Mouse (Mus musculus) c-Kit-positive CD71-negative TER-119-negative erythroid progenitor cells, embryonic 14.5 days (primary cell): ENCODE measurements at regions not wholly inside any gene's neighbourhood (a gene's known extent, or its start where the extent isn't known, plus 50 kb on each side); places are given as distances from the start of the nearest gene placed in this dataset.

Experiments
- DNase-seq: peaks from one replicate; pipeline ENCODE4 v3.0.0-alpha.2; 2013; ENCODE audit warnings: low read depth

DNA sequence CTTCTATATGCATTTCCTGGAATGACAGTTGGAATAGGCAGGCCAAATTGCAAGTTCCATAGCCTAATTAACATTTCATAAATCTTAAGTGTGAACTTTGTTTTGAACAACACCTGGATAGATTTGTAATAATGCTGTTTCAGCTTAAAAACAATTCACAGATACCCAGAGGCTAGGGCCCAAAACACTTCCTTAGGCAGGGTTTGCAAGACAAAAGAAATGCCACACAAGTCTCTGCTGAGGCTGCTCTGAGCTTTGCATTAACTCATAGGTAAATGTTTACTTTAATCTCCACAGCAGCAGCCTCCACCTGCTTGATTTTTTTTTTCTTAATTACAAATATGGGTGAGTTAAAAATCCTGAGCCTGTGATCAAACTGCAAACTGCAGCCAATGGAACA is 118.4 kb downstream of the Gnat3 start:
- no peak for DNase-seq

DNA sequence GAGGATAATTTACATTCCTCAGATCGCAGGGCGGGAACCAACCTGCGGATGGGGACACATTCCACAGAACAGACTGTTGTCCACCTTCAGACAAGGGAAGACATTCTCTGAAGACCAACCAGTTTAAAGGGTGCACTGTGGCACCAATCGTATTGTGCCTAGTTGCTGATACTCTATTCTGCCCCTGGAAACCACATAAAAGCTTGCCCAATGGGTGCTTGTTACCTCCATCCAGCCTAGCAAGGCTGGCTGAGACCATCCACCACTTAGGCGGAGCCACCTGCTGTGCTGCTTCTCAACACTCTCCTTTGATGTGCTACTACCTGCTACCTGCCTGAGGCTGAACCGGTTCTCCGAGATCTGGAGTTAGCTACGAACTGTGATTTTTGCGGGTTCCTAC is 119.9 kb downstream of the Gnat3 start:
- DNase-seq: no peak

DNA sequence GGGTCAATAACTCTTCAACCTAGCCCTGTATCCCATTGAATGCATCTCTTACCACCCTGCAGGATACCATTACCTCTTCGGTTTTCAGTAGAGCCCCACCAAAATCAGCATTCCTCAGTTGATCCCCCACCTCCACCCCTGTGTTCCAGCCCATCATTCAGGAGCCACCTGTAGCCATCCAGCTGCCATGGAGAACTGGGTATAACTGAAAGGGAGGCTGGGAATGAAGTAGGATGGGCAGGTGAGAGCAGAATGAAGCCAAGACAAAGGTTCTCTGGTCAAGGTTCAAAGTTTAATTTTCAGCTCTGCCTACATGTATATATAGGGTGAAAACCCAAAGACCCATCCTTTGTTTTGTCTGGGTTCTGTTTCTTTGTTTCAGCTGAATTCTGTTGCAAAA is 121.4 kb downstream of the Gnat3 start:
- DNase-seq: no peak

DNA sequence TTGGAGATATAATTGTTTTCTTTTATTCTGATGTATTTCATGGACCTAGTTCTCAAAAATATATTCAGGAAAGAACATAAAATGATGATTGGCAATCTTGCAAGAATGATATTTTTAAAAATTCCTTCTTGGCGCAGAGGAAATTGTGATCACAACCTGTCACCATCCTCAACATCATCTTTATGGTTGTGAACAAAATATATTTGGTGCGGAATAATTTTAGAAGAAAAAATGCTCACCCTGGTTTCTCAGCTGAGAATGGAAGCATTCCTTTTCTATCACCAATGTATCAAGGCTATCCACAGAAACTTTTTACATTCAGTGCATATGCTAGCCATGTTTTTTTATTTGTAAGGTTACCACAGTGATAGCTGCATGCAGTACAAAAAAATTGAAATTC is 123.1 kb downstream of the Gnat3 start:
- DNase-seq: no peak

DNA sequence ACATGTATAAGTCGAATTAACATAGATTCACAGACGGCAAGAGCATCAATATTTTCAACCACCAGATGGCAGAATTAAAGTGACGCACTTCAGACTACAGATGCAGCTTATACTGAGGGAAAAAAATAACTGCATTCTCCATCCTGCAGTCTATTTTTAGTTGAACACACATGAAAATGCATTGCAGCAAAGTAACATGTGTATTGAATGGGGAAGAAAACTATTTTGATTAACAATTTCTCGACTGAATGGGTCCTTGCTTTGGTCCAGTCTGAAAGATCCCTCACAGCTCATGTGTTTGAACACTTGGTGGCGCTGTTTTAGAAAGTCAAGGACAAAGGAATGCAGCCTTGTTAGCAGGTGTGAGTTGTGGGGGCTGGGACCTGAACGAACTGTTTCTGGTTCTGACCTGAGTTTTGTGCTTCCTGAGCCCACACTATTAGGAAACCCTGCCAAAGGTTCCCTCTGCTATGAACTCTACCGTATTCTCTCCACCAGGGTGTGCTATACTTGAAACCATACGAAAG is 125.6 kb downstream of the Gnat3 start:
- peak; percentile 23 for DNase-seq

DNA sequence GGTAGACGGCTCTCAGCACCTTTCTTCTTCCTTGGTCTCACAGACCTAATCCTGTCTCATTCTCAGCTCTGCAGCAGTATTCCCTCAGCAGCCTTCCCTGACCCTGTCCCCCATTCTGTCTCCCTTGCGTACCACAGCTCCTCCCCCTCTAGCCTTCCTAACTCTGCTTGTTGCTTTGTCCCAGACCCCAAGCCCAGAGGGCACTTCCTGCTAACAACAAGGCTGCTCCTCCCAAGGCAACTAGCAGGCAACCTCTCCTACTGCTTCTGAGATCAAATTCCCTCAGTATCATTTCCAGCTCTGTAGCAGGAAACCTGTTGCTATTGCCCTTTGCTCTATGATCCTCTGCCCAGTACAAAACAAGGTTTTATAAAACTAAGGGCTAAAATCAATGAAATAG is 127.6 kb downstream of the Gnat3 start:
- no peak for DNase-seq

DNA sequence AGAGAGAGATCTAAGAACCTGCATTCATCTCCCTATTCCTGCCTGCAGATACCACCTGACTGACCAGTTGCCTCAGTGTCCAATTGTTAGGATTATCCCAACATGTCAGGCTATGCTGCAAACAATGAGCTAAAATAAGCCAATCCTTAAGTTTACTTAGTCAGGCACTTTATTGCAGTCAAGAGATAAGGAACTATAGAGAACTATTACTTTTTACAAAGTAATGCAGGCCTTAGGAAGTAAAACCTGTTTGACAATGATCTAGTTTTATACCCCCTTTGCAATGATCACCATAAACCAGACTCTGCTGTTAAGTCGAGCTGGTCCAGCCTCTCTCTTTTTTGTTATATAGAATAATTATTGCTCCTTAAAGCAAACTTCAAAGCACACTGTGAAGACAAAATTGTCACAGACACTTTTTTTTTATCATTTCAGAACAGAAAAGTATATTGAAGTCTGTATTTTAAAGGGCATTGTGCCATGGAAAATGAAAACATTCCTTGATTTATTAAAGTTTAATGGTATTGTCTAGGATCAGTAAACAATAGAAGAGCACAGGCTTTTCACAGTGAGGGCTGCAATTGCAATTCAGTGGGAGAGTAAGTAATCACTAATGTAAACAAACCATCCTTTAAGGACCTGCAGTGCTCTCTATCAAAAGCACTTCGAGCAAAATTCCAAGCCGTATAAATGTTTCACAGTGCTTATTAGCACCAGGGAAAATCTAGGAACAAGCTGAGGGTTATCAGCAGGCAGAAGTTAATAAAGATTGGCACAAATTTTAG is 152.7 kb downstream of the Gnat3 start:
- no peak for DNase-seq

DNA sequence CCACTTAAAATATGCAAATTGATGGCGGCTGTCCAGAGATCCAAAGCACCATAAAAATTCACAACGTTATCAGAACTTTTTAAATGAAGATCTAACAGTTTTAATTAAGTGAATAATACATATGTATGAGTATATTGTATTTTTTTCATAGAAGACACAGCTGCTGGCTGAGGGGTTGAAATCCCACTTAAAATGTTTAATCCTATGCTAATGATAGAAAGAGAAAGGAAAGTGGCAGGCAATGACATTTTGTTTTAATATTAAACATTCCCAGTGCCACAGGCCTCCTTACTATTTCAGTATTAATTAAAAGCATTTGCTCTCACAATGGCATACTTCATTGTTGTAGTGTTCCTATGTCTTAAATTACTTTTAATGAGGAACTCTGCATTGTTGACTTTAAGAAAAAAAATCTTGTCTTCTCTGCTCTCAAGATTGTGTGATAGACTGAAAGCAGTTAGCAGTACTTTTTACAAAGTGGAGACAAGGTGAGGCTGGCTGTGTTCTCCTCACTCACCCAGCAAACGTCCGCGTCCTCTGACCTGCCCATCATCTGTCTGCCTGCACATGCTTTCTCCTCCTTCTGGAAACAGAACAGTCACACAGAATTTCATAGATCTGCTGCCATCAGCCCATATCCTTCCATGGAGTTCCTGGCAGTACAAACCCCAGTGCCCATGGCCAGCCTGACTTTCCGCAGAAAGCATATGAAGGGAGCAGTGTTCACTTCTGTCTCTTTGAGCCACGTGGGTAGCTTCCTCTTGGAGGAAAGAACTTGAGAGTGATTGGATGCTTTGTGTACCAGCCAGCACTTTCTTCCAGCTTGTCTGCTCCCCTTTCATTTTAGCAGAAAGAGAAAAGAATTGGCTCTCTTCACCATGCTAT is 173.7 kb downstream of the Gnat3 start:
- no peak for DNase-seq

DNA sequence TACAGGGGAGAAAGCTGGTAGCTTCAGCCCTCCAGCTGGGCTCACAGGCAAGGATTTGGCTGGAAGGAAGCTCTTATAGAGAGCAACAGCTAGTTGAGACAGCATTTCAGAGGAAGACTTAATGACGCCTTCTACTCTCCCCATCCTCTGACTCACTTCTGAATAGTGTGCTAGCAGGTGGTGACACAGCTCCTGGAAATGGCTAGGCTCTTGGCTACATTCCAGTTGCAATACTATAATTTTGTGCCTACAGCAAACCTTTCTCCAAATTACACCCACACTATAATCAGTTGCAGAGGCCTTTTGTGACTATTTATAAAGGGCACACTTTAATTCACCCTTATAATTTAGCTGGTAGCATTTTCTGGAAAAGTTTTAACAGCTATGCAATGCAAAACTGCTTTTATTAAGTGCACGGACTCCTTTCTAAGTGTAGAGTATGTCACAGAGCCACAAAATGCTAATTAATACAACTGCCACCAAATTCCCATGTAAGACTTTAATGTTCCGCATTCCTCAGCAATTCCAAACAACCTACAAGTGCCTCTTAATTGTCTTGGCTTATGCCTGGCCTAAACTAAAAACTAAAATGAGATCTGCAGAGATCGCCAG is 175.2 kb downstream of the Gnat3 start:
- no peak for DNase-seq

DNA sequence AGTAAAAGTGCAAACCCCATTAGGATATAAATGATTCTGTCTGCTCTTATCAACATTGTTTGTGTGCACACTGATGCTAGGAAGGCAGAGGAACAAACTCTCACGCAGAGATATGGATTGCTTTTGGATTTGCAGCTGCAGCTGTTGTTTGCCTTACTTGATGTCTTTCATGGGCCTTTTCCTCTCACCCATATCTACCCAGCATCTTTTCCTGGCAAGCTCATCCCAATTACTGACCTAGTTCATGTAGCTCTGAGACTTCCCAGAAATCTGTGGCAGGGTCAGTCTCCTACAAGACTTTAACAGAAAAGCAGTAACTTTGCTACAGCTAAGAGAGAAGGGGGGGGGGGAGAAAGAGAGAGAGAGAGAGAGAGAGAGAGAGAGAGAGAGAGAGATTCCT is 189.9 kb downstream of the Gnat3 start:
- no peak for DNase-seq

DNA sequence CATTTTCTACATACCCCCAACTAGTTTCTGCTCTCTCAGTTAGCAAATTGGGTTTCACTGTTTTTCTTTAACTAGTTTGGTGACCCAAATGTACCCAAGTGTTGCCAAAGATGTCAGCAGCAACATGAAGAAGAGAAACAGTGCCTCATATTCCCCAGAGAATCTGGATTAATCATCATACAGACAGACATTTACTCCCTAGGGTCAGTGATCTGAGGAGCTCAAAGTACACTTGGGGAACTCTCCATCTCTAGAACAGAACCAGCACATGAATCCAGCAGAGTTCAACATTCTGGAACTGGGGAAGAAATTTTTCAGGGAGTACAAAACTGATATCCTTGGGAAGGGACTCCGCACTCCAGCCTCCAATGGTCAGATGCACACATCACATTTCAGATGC is 191.4 kb downstream of the Gnat3 start:
- no peak for DNase-seq

DNA sequence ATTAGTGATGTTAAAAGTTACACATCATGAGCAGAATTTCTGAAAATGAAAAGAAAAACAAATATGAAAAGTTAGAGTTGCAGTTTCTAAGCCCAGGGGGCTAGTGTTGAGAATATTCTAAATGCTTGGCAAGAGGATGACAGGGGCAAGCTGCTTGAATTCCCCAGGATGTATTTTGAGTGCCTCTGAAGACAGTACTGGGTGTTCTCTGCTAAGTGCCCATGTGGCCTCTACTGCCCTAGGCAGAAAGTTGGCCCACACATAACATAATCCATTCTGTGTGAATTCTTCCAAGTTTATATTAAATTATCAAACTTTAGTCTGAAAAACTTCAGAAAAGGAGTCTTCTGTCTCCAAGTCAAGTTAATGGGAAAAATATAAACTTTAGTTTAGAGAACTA is 196.6 kb downstream of the Gnai1 start:
- no peak for DNase-seq

DNA sequence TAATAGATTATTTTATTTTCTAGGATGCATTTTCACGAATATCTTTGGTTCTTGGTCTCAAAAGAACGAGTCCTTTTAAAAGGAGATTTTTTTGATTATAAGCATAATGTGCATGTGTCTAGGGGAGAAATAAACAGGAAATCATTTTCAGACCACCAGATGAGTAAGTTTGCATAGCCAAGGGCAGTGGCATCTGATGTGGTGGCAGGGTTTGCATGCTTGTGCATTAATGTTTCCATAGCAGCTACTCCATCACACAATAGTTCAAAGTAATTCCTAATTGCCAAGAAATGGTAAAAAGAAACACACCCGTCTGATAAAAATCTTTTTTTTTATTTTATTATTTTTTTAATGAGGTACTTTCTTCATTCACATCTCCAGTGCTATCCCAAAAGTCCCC is 182.3 kb downstream of the Gnai1 start:
- no peak for DNase-seq

DNA sequence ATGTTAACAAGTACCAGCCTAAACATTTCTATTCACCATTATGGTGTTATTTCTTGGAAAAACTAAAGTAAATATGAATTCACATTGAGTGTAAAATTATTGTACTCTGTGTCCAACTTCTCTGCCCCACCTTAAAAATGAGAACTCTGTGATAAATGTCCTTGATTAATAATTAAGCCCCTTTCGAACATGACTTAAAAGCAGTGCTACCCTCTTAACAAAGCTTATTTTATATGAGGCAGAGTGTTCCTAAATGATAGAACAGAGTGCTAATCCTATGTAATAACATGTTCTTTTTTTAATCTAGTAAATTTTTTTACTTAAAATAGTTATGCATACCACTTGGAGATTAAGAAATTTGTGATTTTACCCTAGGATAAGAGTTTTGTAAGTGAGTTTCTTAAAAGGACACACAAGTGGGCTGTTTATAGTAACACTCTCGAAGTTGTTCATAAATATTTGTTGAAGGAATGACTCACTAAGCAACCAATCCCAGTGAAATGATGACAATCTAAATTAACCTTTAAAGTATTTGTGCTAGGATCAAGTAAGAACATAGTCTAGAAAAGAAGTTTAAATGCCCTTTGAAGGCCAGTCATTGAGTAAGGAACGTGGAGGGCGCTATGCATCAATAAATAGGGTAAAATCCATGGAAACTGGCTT is 148.6 kb downstream of the Gnai1 start:
- DNase-seq: no peak
